Mouse (Mus musculus): ENCODE measurements around the gene Casz1.

DNA sequence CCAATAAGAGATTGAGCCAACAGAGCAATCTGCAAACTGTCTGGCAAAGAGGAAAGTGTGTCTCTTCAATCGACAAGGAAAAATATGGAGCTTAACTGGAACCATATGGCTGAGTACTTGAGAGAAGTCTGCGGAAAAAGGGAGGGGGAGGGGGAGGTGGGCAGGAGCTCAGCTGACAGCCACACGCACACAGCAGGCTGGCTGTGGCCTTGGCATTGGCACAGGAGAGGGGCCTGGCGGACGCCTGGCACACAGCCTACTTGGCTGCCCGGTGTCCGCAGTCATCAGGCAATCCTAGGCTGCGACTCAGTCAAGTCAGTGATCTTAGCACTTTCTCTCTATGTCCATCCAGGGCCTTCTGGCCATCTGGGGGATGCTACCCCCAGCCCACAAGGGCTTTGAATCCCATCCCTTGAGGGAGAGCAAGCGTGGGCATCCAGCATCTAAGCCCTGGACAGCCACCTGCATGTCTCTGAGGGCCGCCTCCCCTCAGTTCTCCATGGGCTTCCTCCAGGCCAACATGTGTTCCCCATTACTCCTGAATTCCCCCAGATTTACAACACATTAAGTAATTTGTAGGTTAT, 67.6 kb downstream of the Casz1 start:
- TF ChIP-seq CTCF (IDR thresholded peaks at IDR 0.05; ENCODE audit: extremely low read depth, insufficient read length, insufficient replicate concordance, low read depth, low read length) = no peak
- no peak for TF ChIP-seq POLR2A (IDR thresholded peaks at IDR 0.05; ENCODE audit: low read depth, low read length)

Measured in small intestine, adult 2 months (tissue).